Mouse (Mus musculus) neural tube, embryonic 13.5 days (tissue): ENCODE results near the gene Cacna1b. TPM values are rescaled to one million over a fixed set of nuclear protein-coding genes. Genes with fewer than 3 reads are reported as not detected.
A peak's percentile ranks its signal among the peaks of the same experiment; 100 is the strongest.

Experiments
- ATAC-seq: fragments of 200-750 bp; cut with Nextera tagmentation; 2 replicates; pipeline ENCODE4 v1.8.0; 2017; ENCODE audit warnings: low read depth, mild to moderate bottlenecking, moderate TSS enrichment, moderate library complexity
- H3K27ac ChIP-seq: fragments of 300-500 bp; sonication (generic); replicated peaks from 2 replicates; pipeline ENCODE4 v1.5.1; 2015; ENCODE audit warnings: moderate library complexity, mild to moderate bottlenecking, inconsistent platforms
- H3K27me3 ChIP-seq: fragments of 300-500 bp; sonication (generic); 2 replicates; pipeline ENCODE4 v1.6.1; 2015; ENCODE audit warnings: mild to moderate bottlenecking, inconsistent platforms
- H3K36me3 ChIP-seq: fragments of 300-500 bp; sonication (generic); 2 replicates; pipeline ENCODE4 v1.6.1; 2015; ENCODE audit warnings: mild to moderate bottlenecking, inconsistent platforms
- H3K4me1 ChIP-seq: fragments of 300-500 bp; sonication (generic); replicated peaks from 2 replicates; pipeline ENCODE4 v1.6.1; 2015; ENCODE audit warnings: inconsistent platforms
- H3K4me2 ChIP-seq: fragments of 300-500 bp; sonication (generic); 2 replicates; pipeline ENCODE4 v1.6.1; 2015; ENCODE audit warnings: inconsistent platforms, mild to moderate bottlenecking, moderate library complexity
- H3K4me3 ChIP-seq: fragments of 300-500 bp; sonication (generic); 2 replicates; pipeline ENCODE4 v1.5.1; 2015; ENCODE audit warnings: mild to moderate bottlenecking, inconsistent platforms
- H3K9ac ChIP-seq: fragments of 300-500 bp; sonication (generic); 2 replicates; pipeline ENCODE4 v1.6.1; 2015; ENCODE audit warnings: moderate library complexity, mild to moderate bottlenecking, inconsistent platforms
- H3K9me3 ChIP-seq: fragments of 300-500 bp; sonication (generic); 2 replicates; pipeline ENCODE4 v1.6.1; 2016; ENCODE audit warnings: inconsistent platforms
- WGBS: fragments of 180-500 bp; shearing (Covaris S2); methylation state at CpG from one replicate; pipeline ENCODE4 v1.1.7; 2015; 5-methylcytosine and 5-hydroxymethylcytosine counted together
- polyA plus RNA-seq: library from polyadenylated mRNA; unstranded; fragments of >200 nt; fragmentation: Nextera tagmentation; extraction: Ambion mirVana; gene quantifications from 2 replicates; pipeline ENCODE4 v1.2.1, GENCODE M21; 2015

The Cacna1b gene
- polyA plus RNA-seq = 8.4 and 8.9 TPM in 2 replicates

- peak; percentile 93 for ATAC-seq
- Histone ChIP-seq H3K36me3 (peaks cover 16% of the 10 kb centered on the region), H3K9me3 (no peaks in the 10 kb centered on the region), H3K4me2 (peak within 1 kb of the TSS; percentile 89), H3K4me1 (peaks cover 42% of the 10 kb centered on the region), H3K27me3 (peaks cover 16% of the 10 kb centered on the region), H3K4me3 (peak within 1 kb of the TSS; percentile 65), H3K9ac (peak within 1 kb of the TSS; percentile 90), H3K27ac (peak within 1 kb of the TSS; percentile 88)
- WGBS = 0% methylated on average over 20 of the region's 42 CpGs
These were observed at the start of gene Cacna1b for GRCm38 (mm10) chr2:24763115-24763557. Gene Cacna1b, minus strand, starts transcription at chr2:24763152.

DNA sequence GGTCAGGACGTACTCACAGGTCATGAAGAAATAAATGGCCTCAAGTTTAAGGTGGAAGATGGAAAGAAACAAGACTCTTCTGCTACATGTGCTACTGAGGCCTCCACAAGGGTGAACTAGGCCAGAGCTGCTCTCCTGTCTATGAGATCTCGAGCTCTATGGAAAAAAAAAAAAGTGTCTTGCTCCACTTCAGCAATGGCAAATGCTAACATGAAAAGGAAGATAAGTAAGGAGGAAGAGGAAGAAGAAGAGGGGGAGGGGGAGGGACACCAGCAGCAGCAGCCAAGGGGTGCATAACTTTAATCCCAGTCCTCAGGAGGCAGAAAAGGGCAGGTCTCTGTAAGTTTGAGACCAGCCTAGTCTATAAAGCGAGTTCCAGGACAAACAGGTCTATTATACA is 46.8 kb upstream of the Cacna1b start:
- no peak overlapping the region for H3K4me2 ChIP-seq
- ATAC-seq = no peak
- 87% methylated on average over 3 of the region's 3 CpGs for WGBS
- no peak overlapping the region for H3K4me3 ChIP-seq
- H3K9ac ChIP-seq = no peak overlapping the region
- no peak overlapping the region for H3K27ac ChIP-seq
- no peaks in the 10 kb centered on the region for H3K4me1 ChIP-seq
- H3K9me3 ChIP-seq = no peaks in the 10 kb centered on the region
- H3K36me3 ChIP-seq = peaks cover 84% of the 10 kb centered on the region
- no peaks in the 10 kb centered on the region for H3K27me3 ChIP-seq

- WGBS = 85% methylated on average over 10 of the region's 10 CpGs
- no peak overlapping the region for H3K27ac ChIP-seq
- no peak overlapping the region for H3K4me2 ChIP-seq
- H3K36me3 ChIP-seq = peaks cover 87% of the 10 kb centered on the region
- no peaks in the 10 kb centered on the region for H3K27me3 ChIP-seq
- no peak for ATAC-seq
- no peak overlapping the region for H3K4me3 ChIP-seq
- no peaks in the 10 kb centered on the region for H3K4me1 ChIP-seq
- H3K9me3 ChIP-seq = no peaks in the 10 kb centered on the region
- H3K9ac ChIP-seq = no peak overlapping the region
These were observed 44.7 kb upstream of the Cacna1b start for GRCm38 (mm10) chr2:24807691-24808090.

GRCm38 (mm10) chr2:24807036-24807435 is 44.1 kb upstream of the Cacna1b start:
- H3K36me3 ChIP-seq = peaks cover 87% of the 10 kb centered on the region
- no peak overlapping the region for H3K4me2 ChIP-seq

GRCm38 (mm10) chr2:24806143-24806542 is 43.2 kb upstream of the Cacna1b start:
- no peak for ATAC-seq
- Histone ChIP-seq H3K4me3 (no peak overlapping the region), H3K4me1 (no peaks in the 10 kb centered on the region), H3K4me2 (no peak overlapping the region), H3K27ac (no peak overlapping the region), H3K9ac (no peak overlapping the region), H3K9me3 (no peaks in the 10 kb centered on the region), H3K36me3 (peaks cover 89% of the 10 kb centered on the region), H3K27me3 (no peaks in the 10 kb centered on the region)
- WGBS = 92% methylated on average over 6 of the region's 6 CpGs

More at GRCm38 (mm10) chr2:24807036-24807435, 44.1 kb upstream of the Cacna1b start:
- 93% methylated on average over 3 of the region's 3 CpGs for WGBS
- Histone ChIP-seq H3K4me1 (no peaks in the 10 kb centered on the region), H3K4me3 (no peak overlapping the region), H3K9ac (no peak overlapping the region), H3K9me3 (no peaks in the 10 kb centered on the region), H3K27me3 (no peaks in the 10 kb centered on the region), H3K27ac (no peak overlapping the region)
- no peak for ATAC-seq

GRCm38 (mm10) chr2:24805621-24806020 is 42.7 kb upstream of the Cacna1b start:
- H3K4me2 ChIP-seq = no peak overlapping the region
- no peaks in the 10 kb centered on the region for H3K4me1 ChIP-seq
- H3K4me3 ChIP-seq = no peak overlapping the region
- H3K9me3 ChIP-seq = no peaks in the 10 kb centered on the region
- H3K27me3 ChIP-seq = no peaks in the 10 kb centered on the region
- H3K9ac ChIP-seq = no peak overlapping the region
- no peak for ATAC-seq
- 97% methylated on average over 4 of the region's 4 CpGs for WGBS
- H3K36me3 ChIP-seq = peaks cover 89% of the 10 kb centered on the region
- no peak overlapping the region for H3K27ac ChIP-seq

DNA sequence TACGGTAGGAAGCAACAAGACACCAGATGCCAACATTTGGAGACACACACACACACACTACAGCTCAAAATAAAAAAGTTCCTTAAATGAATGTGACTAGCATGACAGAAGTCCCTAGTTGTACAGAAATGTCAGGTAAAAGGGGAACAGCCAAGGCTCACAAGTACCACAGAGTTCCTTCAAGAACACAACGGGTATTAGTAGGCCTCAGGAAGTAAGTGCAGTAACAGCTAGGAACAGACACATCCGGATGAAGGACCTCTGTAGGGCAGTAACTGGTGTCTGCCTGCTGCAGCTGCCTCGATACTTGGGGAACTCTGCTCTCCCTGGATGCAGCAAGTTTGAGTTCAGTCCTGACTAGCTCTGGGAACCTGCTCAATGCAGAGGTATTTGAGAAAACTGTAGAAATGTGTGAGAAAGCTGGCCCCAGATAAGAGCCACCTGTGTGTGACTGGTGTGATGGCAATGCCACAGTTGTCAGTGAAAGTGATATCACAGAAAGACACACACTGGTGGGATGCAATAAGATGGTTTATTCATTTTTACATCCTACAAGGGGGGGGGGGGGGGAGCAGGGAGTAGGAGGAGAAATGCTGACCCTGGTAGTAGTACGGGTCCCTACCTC is 34.0 kb upstream of the Cacna1b start:
- Histone ChIP-seq H3K27ac (no peak overlapping the region), H3K9me3 (no peaks in the 10 kb centered on the region), H3K4me1 (no peaks in the 10 kb centered on the region), H3K36me3 (peaks cover 97% of the 10 kb centered on the region), H3K27me3 (no peaks in the 10 kb centered on the region), H3K4me3 (no peak overlapping the region), H3K4me2 (no peak overlapping the region), H3K9ac (no peak overlapping the region)
- WGBS = 89% methylated on average over 5 of the region's 5 CpGs
- no peak for ATAC-seq

GRCm38 (mm10) chr2:24787250-24787649 is 24.3 kb upstream of the Cacna1b start:
- Histone ChIP-seq H3K27me3 (no peaks in the 10 kb centered on the region), H3K36me3 (peaks cover 35% of the 10 kb centered on the region), H3K4me1 (no peaks in the 10 kb centered on the region), H3K9ac (no peak overlapping the region), H3K9me3 (no peaks in the 10 kb centered on the region), H3K4me2 (no peak overlapping the region), H3K4me3 (no peak overlapping the region), H3K27ac (no peak overlapping the region)
- no peak for ATAC-seq
- WGBS = 62% methylated on average over 4 of the region's 4 CpGs

- 50% methylated on average over 4 of the region's 4 CpGs for WGBS
- H3K27me3 ChIP-seq = no peaks in the 10 kb centered on the region
These were observed 18.3 kb upstream of the Cacna1b start for GRCm38 (mm10) chr2:24781253-24781652.

GRCm38 (mm10) chr2:24776831-24777230 is 13.9 kb upstream of the Cacna1b start:
- no peak overlapping the region for H3K4me3 ChIP-seq
- WGBS = 4% methylated on average over 4 of the region's 5 CpGs
- no peaks in the 10 kb centered on the region for H3K9me3 ChIP-seq
- ATAC-seq = no peak; the same call in 1 of the 2 replicates
- no peaks in the 10 kb centered on the region for H3K27me3 ChIP-seq
- no peak overlapping the region for H3K4me2 ChIP-seq
- H3K27ac ChIP-seq = no peak overlapping the region
- H3K36me3 ChIP-seq = no peaks in the 10 kb centered on the region
- no peak overlapping the region for H3K9ac ChIP-seq
- H3K4me1 ChIP-seq = no peaks in the 10 kb centered on the region; the same call in 1 of the 2 replicates

More at GRCm38 (mm10) chr2:24781253-24781652, 18.3 kb upstream of the Cacna1b start:
- Histone ChIP-seq H3K9me3 (no peaks in the 10 kb centered on the region), H3K36me3 (no peaks in the 10 kb centered on the region), H3K4me2 (no peak overlapping the region), H3K27ac (no peak overlapping the region), H3K4me3 (no peak overlapping the region), H3K9ac (no peak overlapping the region), H3K4me1 (no peaks in the 10 kb centered on the region; the same call in 1 of the 2 replicates)
- ATAC-seq = no peak

GRCm38 (mm10) chr2:24775951-24776587 is 13.1 kb upstream of the Cacna1b start:
- ATAC-seq = no peak

DNA sequence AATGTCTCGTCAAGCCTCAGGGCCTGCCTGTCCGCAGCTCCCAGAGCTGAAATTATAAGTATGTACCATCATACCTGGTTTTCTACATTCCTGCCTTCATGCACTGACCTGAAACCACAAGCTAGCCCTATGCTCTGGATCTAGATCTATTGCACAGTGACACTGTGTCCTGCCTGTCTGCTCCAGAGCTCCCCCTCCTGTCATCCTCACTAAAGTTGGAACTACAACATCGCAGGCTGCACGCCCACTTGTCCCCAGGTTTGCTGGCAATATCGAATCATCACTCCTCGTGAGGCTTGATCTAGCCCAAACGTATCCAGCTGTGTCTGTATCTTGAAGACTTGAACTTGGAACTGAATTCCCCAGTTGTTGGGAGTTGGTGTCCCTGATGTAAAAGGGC is 11.9 kb upstream of the Cacna1b start:
- WGBS = 72% methylated on average over 7 of the region's 7 CpGs
- no peak overlapping the region for H3K9ac ChIP-seq
- no peaks in the 10 kb centered on the region; the same call in 1 of the 2 replicates for H3K4me1 ChIP-seq
- H3K27ac ChIP-seq = no peak overlapping the region
- H3K36me3 ChIP-seq = no peaks in the 10 kb centered on the region
- H3K4me3 ChIP-seq = no peak overlapping the region
- H3K4me2 ChIP-seq = no peak overlapping the region
- ATAC-seq = no peak
- no peaks in the 10 kb centered on the region; the same call in 1 of the 2 replicates for H3K27me3 ChIP-seq
- no peaks in the 10 kb centered on the region for H3K9me3 ChIP-seq

More at GRCm38 (mm10) chr2:24775951-24776587, 13.1 kb upstream of the Cacna1b start:
- Histone ChIP-seq H3K9me3 (no peaks in the 10 kb centered on the region), H3K9ac (no peak overlapping the region), H3K36me3 (no peaks in the 10 kb centered on the region), H3K4me1 (no peaks in the 10 kb centered on the region; the same call in 1 of the 2 replicates), H3K27me3 (no peaks in the 10 kb centered on the region), H3K27ac (no peak overlapping the region), H3K4me2 (no peak overlapping the region), H3K4me3 (no peak overlapping the region)
- WGBS = 84% methylated on average over 11 of the region's 11 CpGs
